Mouse (Mus musculus): ENCODE data around the gene Msmb.

The Msmb gene

GRCm38 (mm10) chr14:32190627-32191391 lies 49.0 kb downstream of the Msmb start:
- CTCF ChIA-PET, result no interaction called here
- POLR2A ChIA-PET, result interaction anchor here in 2 of 4 experiments (0.9 to 5.4 kb wide), 12 partner anchors 9 to 57 kb away, joined by 3 to 37 read pairs (median 4); partner anchors contain the start of genes Ncoa4 (in 1 of the 2), Parg (in 1 of the 2) and Timm23 (in 1 of the 2)

GRCm38 (mm10) chr14:32191926-32192325 lies 50.1 kb downstream of the Msmb start:
- POLR2A ChIA-PET, result interaction anchor here (0.6 to 5.4 kb wide), 17 partner anchors 9 to 107 kb away, joined by 3 to 37 read pairs (median 6); partner anchors contain the start of genes Ncoa4 (in 2 of the 4), Parg (in 2 of the 4), Timm23 (in 2 of the 4) and Oxnad1 (in 1 of the 4)
- CTCF ChIA-PET, result interaction anchor here in 3 of 4 experiments (0.5 to 2.5 kb wide), 9 partner anchors 10 to 258 kb away, joined by 3 to 7 read pairs (median 4); no protein-coding TSS in a partner anchor

DNA sequence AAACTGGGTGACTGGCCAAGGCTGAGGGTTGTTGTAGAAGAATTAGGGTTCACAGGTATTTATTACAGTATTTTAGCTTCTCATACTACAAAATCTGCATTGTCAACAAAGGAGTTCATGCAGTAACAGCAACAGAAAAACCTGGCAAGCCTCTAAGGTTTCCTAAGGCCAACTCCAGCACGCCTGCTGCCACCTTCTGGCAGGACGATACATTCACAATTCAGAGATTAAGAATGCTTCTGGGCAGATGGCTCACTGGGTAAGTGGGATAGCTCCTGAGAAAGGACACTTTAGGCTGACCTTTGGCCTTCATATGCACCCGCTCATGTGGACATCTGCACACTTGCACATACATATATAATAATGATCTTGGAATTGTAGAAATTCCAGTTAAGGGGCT lies 50.6 kb downstream of the Msmb start:
- POLR2A ChIA-PET, result interaction anchor here (0.6 to 5.4 kb wide), 21 partner anchors 8 to 125 kb away, joined by 3 to 37 read pairs (median 6); partner anchors contain the start of genes Ncoa4 (in 2 of the 4), Oxnad1 (in 2 of the 4), Parg (in 2 of the 4) and Timm23 (in 2 of the 4)
- CTCF ChIA-PET, result interaction anchor here (0.5 to 2.5 kb wide), 16 partner anchors 11 to 258 kb away, joined by 3 to 7 read pairs (median 4); partner anchors contain the start of genes Dph3 (in 1 of the 4) and Oxnad1 (in 1 of the 4)

- POLR2A ChIA-PET, result interaction anchor here (0.6 to 5.4 kb wide), 27 partner anchors 7 to 1112 kb away, joined by 3 to 37 read pairs (median 4); partner anchors contain the start of genes Oxnad1 (in 2 of the 4), Dph3 (in 1 of the 4), Parg (in 1 of the 4) and Timm23 (in 1 of the 4)
- CTCF ChIA-PET, result interaction anchor here (0.6 to 2.5 kb wide), 10 partner anchors 9 to 690 kb away, joined by 3 to 7 read pairs (median 5); partner anchors contain the start of genes Parg (in 1 of the 4) and Timm23 (in 1 of the 4)
These were observed 51.7 kb downstream of the Msmb start for GRCm38 (mm10) chr14:32193557-32193956.

DNA sequence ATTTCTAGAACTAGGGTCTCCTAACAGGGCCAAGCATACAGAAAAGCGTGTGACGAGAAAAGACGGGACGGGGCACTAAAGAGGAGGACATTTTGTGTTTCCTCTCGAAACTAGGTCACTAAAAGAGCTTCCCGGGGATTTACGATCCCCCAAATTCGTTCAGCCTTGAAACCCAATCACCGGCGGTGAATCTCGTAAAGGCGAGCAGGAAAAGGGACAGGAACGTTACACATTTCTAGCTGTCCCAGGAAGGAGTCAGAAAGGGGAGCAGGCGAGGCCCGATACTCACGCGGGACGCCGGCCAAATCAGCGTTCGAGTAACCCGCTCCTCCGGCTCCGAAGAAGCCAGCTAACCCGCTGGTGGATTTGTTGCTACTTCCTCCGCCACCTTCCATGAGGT lies 59.5 kb downstream of the Msmb start:
- CTCF ChIA-PET, result interaction anchor here in 2 of 4 experiments (1.0 to 1.8 kb wide), 2 partner anchors 8 to 27 kb away, joined by 3 to 4 read pairs; no protein-coding TSS in a partner anchor
- POLR2A ChIA-PET, result interaction anchor here in 3 of 4 experiments (0.6 to 10.2 kb wide), 24 partner anchors 9 to 793 kb away, joined by 3 to 84 read pairs (median 6); partner anchors contain the start of genes Ncoa4 (in 2 of the 3), Dph3 (in 1 of the 3), Msmb (in 1 of the 3) and Oxnad1 (in 1 of the 3)

GRCm38 (mm10) chr14:32201791-32202451 lies 60.1 kb downstream of the Msmb start, which contains the start of the genes Timm23 and Parg:
Timm23 (minus strand) TSS chr14:32201898.
Parg (plus strand) TSS chr14:32201949.
- ChIA-PET POLR2A (interaction anchor here in 3 of 4 experiments (0.6 to 10.2 kb wide), 24 partner anchors 9 to 793 kb away, joined by 3 to 84 read pairs (median 6); partner anchors contain the start of genes Ncoa4 (in 2 of the 3), Dph3 (in 1 of the 3), Msmb (in 1 of the 3) and Oxnad1 (in 1 of the 3)), CTCF (interaction anchor here in 1 of 4 experiments (1.8 kb wide), 1 partner anchor 9 kb away, joined by 4 read pairs; no protein-coding TSS in a partner anchor)

Measured in embryonic stem cell, embryonic (primary cell).